Mouse (Mus musculus) ovary, postnatal 10 days (tissue): Measurements from ENCODE around the gene Gm45521.
A peak's percentile ranks its signal among the peaks of the same experiment; 100 is the strongest.
"Not testable (repeated sequence)": the region's sequence is repeated elsewhere in the genome, so short reads cannot be mapped to it uniquely, and the experiment has no call there.

Experiments
- DNase-seq: peaks from one replicate; pipeline ENCODE4 v3.0.0; 2022; ENCODE audit warnings: low spot score

Gm45521 gene

DNA sequence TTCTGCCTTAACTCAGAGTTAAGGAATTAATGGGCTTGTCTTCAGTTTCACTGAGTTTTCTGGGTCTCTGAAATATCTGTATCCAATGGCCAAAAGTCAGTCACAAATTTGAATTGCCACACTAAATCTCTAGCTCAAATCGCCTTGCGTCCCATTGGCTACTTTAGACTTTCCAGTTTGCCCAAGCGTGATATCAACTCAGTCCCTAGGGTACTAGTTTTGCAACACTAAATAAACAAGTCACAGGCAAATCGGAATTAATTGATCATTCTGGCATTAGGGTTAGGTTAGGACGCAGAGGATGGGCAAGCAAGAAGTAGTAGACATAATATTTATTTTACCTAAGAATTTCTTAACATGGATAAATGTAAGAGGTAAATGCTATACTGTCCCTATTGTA is 43.2 kb downstream of the Gm45521 start:
- no peak for DNase-seq

DNA sequence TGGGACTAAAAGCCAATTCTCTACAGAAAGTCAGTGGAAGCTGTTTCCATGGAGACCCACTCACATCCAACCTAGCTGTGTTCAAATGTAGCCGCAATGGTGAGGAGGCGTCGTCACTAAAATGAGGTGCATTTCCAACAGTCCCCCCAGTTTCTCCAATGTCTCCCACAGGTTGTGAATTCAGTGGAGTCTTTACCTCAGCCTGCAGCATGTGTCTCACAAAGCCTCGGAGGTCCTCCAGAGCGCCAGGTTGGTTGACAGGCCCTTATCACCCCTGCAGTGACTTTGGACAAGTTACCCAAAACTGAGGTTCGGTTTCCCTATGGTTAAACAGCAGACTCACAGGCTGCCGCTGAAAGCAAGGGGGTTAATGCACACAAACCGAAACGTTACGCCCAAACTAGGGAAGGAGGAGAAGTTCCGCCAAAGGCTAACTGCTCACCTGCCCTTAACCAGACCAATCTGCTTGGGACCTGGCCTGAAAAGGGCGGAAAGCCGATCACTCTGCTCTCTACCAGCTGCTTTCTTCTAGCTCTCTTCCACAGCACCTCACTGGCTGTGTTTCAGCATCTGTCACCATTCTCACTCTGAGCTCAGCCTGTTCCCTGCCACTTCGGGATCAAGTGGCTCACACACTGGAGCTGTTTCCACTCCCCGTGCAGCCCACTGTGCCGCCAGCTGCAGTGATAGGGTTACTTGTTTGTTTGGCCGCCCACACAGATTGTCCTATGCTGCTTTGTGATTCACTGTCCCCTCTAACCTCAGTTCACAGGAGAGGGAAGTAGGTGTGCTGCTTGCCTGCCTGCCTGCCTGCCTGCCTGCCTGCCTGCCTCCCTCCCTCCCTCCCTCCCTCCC is 44.0 kb downstream of the Gm45521 start:
- no peak for DNase-seq

- DNase-seq: peak; percentile 71
Observed at GRCm38 (mm10) chr14:8002432-8003092, 45.5 kb downstream of the Gm45521 start, which contains the start of gene Abhd6. Abhd6 (plus strand) TSS chr14:8002902.

DNA sequence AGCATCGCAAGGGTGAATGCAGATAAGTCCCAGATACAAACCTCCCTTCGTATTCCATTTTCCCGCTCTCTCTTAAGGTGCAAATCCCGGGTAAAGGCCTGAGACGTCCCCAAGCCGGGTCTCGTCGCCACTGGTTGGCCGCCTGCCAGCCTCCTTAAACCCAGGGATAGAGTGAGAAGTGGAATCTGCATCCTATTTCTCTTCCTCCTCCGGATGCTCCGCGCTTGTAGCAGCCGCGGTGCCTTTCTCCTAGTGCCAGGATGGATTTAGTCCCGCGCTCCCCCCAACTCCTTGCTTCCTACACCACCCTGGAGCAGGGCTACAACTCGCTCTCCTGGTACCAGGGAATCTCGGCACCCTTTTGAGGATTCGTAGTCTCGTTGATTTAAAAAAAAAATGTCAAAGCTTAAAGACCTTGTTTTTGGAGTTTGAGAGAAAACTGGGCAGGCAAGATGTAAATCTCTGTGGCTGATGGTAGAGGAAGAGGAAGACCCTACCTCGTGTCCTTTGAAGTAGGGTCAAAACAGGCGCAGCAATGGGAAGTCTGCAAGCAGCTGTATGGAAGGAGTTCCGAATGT is 46.1 kb downstream of the Gm45521 start:
- no peak for DNase-seq

DNA sequence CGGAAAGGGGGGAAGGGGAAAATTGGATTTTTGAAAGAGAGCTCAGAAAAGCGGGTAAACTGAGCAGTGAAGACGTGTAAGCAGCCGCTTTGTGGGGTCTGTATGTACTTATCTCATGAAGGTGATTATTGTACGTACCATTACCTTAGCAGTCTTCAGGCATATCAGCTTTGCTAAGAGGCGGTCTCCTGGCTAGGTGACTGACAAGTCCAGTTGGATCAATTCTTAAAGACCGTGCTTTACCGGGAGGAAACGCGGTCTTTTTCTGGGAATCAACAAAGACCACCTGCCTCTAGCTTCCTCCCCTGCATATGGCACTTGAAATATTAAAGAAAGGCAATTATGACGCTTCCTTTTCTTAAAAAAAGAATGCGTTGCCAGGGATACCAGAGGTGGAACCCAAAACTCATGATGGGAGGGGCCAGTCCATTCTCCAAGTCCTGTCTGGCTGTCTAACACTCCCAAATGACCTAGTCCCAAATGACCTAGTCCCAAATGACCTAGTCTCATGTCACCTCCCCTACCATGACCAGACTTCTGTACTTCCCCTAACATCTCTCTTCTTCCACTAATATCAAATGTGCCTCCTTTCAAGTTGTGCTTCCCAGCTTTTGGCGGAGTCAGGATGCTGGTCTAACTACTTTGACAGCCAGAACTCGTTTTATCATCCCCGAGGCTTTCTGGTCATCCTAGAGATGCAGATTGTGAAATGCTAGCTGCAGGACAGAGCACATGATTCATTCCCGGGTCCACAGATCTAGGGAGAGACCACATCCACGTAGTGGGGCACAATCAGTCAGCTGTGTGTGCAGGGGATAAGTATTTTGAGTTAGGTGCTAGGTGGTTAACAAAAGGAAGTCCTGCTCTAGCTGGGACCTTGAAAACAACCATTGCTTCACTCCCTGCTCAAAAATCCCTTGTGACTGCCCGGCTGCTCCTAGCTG is 46.9 kb downstream of the Gm45521 start:
- DNase-seq: no peak

DNA sequence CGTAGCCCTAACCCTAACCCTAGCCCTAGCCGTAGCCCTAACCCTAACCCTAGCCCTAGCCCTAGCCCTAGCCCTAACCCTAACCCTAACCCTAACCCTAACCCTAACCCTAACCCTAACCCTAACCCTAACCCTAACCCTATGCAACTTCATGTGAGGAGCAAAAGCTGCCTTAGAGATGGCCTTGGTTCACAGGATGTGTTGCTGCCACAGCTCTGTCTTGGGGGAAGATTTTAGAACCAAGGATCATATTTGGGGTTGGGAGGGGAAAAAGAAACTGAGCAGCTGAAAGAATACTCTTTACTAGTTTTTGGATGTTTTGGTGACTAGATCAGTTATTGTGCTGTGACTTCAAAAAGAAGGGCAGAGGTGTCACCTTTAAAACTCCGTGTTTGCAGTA is 49.0 kb downstream of the Gm45521 start:
- DNase-seq: not testable (repeated sequence)

GRCm38 (mm10) chr14:8007084-8007483 is 50.0 kb downstream of the Gm45521 start:
- DNase-seq: no peak

DNA sequence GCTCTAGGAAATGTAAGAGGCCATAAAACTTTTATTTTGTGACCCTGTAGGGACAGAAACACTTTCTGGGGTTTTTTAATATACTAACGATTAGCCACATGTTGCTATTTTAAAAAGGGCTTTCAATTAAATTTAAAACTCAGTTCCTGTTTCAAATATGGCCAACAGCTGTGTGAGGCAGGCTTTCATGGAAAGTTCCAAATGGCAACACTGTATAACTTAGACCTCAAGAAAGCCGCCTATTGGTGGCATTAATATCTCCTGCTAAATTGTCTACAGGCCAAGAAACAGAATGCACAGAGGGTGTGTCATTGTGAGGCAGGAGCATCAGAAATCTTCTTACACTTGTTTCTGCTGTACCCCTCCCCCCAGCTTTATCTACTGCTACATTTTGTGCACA is 50.4 kb downstream of the Gm45521 start:
- DNase-seq: no peak

DNA sequence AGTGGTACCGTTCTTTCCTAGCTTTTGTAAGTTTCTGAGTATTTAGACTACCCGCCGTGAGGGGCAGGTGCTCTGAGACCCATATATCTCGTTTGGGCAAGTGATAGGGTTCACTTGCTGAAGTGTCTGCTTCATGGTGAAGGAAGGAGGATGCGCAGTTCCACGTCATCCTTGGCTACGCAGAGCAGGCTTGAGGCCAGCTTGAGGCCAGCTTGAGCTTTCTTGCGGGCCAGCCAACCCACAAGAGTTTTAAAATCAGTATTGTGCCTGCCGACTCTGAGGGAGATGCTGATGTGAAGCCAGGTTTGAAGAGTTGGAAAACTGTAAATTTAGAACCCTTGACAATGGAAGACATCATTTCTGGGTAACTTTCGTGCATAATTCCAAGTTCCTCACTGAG is 50.8 kb downstream of the Gm45521 start:
- no peak for DNase-seq
